Mouse (Mus musculus) cerebellum, adult 8-10 months (tissue): Measurements from ENCODE around the gene Dkk2.
"Not testable (repeated sequence)": the region's sequence is repeated elsewhere in the genome, so short reads cannot be mapped to it uniquely, and the experiment has no call there.

Experiments used
- DNase-seq: peaks from one replicate; pipeline ENCODE4 v3.0.0; 2022

The Dkk2 gene

GRCm38 (mm10) chr3:132085112-132085822 is at the start of gene Dkk2:
Gene Dkk2, plus strand, starts transcription at chr3:132085292.
- DNase-seq: no peak

- no peak for DNase-seq
Observed at GRCm38 (mm10) chr3:132036704-132037103, 48.4 kb upstream of the Dkk2 start.

GRCm38 (mm10) chr3:132037670-132038069 is 47.4 kb upstream of the Dkk2 start:
- DNase-seq: no peak

- DNase-seq: no peak
Observed at GRCm38 (mm10) chr3:132040066-132040465, 45.0 kb upstream of the Dkk2 start.

GRCm38 (mm10) chr3:132050884-132051457 is 34.1 kb upstream of the Dkk2 start:
- no peak for DNase-seq

GRCm38 (mm10) chr3:132062816-132063215 is 22.3 kb upstream of the Dkk2 start:
- DNase-seq: not testable (repeated sequence)

GRCm38 (mm10) chr3:132063374-132063773 is 21.7 kb upstream of the Dkk2 start:
- no peak for DNase-seq

- DNase-seq: no peak
Observed at GRCm38 (mm10) chr3:132063966-132064365, 21.1 kb upstream of the Dkk2 start.

GRCm38 (mm10) chr3:132064920-132065319 is 20.2 kb upstream of the Dkk2 start:
- DNase-seq: no peak

GRCm38 (mm10) chr3:132070949-132071348 is 14.1 kb upstream of the Dkk2 start:
- no peak for DNase-seq

GRCm38 (mm10) chr3:132084018-132084417 is 1.1 kb upstream of the Dkk2 start:
- DNase-seq: peak; percentile 6

- no peak for DNase-seq
Observed at GRCm38 (mm10) chr3:132084680-132085079, 412 bp upstream of the Dkk2 start.

- DNase-seq: no peak
Observed at GRCm38 (mm10) chr3:132085823-132086350, 795 bp downstream of the Dkk2 start.

- no peak for DNase-seq
Observed at GRCm38 (mm10) chr3:132086461-132086860, 1.4 kb downstream of the Dkk2 start.

- DNase-seq: no peak
Observed at GRCm38 (mm10) chr3:132087011-132087486, 2.0 kb downstream of the Dkk2 start.

- DNase-seq: no peak
Observed at GRCm38 (mm10) chr3:132092983-132093382, 7.9 kb downstream of the Dkk2 start.

GRCm38 (mm10) chr3:132096296-132096695 is 11.2 kb downstream of the Dkk2 start:
- no peak for DNase-seq

- DNase-seq: no peak
Observed at GRCm38 (mm10) chr3:132100746-132101145, 15.7 kb downstream of the Dkk2 start.

- DNase-seq: peak; percentile 38
Observed at GRCm38 (mm10) chr3:132103020-132103419, 17.9 kb downstream of the Dkk2 start.

- DNase-seq: no peak
Observed at GRCm38 (mm10) chr3:132103454-132103853, 18.4 kb downstream of the Dkk2 start.

- DNase-seq: no peak
Observed at GRCm38 (mm10) chr3:132115772-132116511, 30.9 kb downstream of the Dkk2 start.

- no peak for DNase-seq
Observed at GRCm38 (mm10) chr3:132121344-132121743, 36.3 kb downstream of the Dkk2 start.

GRCm38 (mm10) chr3:132122581-132122980 is 37.5 kb downstream of the Dkk2 start:
- no peak for DNase-seq
